Mouse (Mus musculus) gastrocnemius, adult 18-20 months (tissue): ENCODE results near the gene Fars2. TPM values are rescaled to one million over a fixed set of nuclear protein-coding genes. Genes with fewer than 3 reads are reported as not detected.
"Not testable (repeated sequence)": the region's sequence is repeated elsewhere in the genome, so short reads cannot be mapped to it uniquely, and the experiment has no call there.

Experiments used
- DNase-seq: peaks from one replicate; pipeline ENCODE4 v3.0.0; 2021; ENCODE audit warnings: low spot score
- total RNA-seq, 2 experiments: library from RNA; stranded (reverse); gene quantifications; 2 replicates each; pipeline ENCODE4 v1.2.3; 2021

Gene Fars2
- total RNA-seq, 2 experiments from 2014 or later: 34.7 to 36.1 TPM

DNA sequence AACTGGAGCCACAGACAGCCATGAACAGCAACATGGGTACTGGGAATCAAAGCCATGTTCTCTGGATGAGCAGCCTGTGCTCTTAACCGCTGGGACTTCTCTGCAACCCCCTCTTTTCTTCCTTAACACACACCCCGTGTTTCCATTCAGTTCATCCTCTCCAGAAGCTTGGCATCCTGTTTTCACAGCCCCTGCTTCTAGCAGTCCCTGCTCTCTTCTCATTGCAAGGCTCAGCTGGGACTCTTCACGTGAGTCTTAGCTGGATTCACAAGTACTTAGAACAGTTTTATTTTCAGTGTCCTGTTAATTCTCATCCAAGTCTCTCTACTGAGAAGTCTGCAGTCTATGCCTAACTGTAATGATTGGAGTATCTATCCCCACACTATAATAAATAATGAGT lies 334.2 kb downstream of the Fars2 start:
- no peak for DNase-seq

DNA sequence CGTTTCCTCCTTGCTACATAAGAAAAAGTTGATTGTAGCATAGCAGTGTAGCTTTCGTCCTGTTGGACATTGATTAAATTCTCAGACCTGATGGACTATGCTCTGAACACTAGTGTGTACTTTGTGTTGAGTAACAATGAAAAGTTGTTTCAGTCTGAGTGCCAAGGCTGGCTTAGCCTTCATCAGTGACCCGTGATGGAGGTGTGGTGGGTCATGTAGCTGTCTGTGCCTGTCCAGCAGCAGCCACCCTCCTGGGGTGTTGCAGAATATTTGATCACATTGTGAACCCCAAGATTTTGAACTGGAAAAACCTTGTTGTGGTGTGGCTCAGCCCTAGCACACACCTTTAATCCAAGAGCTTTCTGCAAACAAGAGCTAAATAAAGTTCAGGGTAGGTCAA lies 343.3 kb downstream of the Fars2 start:
- no peak for DNase-seq

DNA sequence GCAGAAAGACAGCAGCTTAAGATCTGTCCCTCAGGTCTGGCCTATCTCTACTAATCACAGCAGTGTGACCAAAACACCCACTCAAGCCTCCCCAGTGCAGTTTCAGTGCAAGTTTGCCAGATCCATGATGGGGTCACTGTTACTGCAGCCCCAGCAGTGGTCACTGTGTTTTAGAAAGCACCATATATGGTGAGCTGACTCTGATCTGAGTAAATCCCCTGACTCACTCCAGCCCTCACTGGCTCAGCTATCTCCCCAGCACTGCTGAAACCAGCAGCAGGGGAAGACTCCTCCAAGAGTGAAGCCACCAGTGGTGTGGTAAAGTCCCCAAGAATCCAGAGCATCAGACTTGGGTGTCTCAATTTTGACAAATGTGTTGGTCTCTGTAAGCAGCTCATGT lies 346.5 kb downstream of the Fars2 start:
- no peak for DNase-seq

DNA sequence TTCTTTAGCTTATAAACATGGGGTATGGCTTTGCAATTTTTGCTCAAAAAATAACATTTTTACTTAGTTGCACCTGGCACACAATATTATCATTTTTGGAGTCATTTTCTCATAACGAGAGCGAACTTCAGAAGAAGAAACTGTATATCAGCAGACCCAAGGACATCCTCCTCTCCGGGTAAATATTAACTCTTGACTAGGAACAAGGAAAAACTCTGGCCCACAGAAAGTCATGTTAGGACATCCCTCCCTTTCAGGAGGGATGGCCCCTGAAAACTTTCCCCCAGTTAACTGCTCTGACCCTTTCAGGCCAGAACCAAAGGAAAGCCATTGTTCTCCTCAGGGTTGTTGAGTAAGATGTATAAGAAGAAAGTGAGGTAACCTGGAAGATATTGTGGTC lies 348.9 kb downstream of the Fars2 start:
- not testable (repeated sequence) for DNase-seq

DNA sequence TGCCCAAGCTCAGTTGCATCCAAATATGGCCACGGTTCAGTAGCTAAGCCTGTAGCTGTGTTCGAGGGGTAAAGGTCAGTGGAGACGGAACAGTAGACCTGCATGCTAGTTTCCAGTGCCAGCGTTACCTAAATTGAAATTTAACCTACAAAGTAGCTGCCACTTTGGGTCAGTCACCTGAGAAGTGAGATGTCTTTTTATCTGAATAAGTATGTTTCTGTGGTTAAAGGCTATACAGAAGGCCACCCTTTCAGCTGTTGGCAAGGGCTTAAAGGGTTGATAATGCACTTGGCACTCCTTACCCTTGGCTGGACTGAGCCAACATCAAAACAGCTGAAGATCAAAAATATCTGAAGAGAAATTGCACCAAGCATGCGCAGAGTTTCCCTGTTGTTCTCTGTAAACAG lies 349.3 kb downstream of the Fars2 start:
- no peak for DNase-seq

DNA sequence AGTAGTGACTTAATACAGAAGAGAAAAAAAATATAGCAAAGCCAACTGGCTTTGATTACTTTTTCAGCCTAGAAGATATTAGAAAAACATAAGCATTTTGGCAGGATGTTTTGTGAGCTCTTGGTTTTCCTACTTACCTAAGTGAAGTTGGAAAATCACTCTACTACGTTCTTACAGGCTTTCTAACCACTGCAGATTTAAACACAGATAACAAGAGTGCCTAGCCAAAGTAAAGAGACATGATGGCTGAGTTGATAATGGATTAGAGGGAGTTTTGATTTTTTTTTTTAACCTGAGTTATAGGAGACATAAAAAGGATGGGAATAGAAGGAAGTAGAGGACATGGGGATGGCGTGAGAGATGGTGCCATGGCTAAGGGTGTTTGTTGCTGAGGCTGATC lies 350.6 kb downstream of the Fars2 start:
- DNase-seq: no peak

DNA sequence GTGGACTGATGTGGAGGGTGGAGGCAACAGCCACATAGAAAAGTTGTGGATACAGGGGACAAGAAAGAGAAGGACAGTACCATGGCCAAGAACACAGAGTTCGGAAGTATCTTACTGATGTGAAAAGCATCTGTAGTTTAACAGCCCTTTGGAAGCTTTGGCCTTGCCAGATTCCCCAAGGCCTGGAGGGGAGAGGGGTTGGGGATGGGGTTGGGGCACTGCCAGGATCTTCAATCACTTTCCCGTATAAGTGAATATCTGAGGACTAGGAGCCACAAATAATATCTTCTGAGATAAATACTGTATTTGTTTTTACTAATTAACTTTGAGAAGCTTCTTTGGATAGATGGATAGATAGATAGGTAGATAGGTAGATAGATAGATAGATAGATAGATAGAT lies 351.8 kb downstream of the Fars2 start:
- no peak for DNase-seq

DNA sequence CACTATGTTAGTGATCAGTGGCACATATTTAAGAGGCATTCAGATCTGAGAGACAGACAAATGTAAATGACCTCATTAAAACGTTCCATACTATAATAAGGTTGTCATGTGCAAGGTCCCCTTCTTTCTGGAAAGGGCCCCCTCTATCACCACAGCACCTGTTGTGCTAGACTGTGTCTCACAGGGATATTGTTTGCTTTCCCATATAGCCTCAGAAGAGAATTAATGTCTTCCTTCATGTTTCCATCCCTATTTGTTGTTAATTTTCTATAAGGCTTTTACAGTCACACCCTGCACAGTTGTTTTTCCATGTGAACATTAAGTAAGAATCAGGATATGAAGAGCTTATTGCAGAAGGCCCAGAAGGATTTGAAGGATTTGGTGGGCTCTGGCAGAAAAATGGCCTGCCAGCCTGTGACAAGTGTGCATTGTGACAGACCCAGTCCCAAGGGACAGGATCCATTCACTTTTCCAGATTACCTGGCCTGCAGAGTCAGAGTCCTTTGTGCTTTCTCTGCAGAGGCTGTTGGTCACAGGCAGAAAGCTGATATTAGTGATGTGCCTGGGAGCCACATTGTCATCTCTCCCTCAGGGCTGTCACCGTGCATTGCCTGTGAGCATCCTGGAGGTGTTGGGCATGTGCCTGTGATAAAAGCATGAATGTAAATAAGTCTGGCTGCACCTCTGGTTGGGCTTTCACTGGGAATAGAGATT lies 352.4 kb downstream of the Fars2 start:
- no peak for DNase-seq

DNA sequence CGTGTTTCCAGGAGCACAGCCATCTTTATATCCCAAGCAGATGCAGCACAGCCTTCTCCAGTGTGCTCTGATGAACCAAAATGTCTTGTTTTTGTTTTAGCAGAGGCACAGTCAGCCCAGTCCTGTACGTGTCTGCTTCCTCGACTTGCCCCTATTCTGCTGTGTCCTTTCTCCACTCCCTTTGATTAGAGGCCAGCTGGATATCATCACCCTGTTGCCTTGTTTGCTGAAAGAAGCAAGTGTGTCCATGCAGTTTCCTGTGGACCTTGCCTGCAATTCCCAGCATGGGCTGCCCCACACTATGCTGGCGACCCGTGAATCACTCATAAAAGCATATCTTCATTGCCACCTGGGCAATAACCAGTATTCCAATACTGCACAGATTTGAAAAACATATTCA lies 360.4 kb downstream of the Fars2 start:
- no peak for DNase-seq

DNA sequence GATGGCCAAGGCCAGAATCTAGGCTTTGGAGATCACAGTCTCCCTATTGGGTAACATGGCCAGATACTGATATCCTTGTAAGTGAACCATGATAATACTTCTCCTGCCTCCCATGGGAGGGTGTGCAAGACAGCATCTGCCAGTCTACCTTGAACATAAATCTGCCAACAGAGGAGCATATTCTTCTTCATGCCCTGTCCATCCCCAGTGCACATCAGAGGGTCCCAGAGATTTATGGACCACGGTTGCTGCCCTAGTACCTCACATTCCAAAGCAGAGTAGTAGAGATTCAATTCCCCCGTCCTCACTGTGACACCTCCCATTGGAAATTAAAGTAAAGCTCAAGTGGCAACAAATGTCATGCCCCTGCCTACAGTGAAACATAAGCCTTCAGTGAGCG lies 361.0 kb downstream of the Fars2 start:
- no peak for DNase-seq

DNA sequence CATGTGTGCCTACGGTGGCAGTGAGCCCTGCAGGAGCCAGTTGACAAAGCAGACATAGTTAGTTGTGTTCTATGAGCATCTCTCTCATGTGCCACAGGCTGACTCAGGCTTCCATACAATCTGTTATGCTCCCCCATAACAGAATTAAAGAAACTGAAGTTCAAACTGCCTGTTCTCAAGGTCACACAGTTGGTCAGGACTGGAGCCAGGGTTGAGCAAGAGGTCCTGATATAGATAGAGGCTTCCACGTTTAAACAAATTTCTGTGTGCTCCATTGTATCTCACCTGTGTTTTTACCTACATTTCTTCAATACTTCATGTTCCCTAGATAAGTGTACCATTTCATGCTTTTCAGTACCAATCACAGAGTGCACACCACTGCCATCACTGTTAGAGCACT lies 362.9 kb downstream of the Fars2 start:
- no peak for DNase-seq

DNA sequence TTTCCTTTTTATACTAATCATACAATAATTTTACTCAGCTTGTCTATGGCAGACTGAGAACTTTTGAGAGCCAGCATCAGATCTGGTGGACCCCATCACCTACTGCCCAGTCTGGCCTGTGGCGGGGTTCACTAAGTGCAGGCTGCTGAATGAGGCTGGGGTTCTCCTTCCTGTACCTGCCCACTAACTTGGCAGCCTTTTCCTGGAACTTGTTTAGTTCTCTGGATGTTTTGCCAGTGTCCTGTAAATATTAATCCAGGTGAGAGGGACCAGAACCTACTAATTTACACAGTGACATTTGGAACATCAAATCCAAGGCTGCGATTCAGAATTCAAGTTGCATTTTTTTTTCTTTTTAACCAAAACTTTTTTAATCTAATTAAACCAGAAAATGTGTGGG lies 367.2 kb downstream of the Fars2 start:
- no peak for DNase-seq

DNA sequence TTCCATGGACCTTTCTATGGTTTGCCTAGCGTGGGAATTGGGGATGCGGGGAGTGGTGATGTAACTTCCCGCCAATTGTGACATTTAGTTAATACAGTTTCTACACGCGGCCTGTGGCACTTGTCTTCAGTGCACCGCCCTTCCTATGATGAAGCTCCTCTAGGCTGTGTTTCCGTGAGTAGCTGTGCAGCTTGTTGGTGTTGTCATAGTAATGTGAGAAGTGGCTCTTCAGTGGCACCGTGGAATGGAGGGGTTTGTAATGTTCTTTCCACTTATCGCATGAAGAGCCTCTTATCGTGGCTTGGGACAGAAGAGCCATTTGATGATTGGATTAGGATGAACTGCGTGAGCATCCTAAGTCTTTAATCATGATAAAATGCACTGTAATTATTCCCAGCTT lies 369.5 kb downstream of the Fars2 start:
- no peak for DNase-seq

DNA sequence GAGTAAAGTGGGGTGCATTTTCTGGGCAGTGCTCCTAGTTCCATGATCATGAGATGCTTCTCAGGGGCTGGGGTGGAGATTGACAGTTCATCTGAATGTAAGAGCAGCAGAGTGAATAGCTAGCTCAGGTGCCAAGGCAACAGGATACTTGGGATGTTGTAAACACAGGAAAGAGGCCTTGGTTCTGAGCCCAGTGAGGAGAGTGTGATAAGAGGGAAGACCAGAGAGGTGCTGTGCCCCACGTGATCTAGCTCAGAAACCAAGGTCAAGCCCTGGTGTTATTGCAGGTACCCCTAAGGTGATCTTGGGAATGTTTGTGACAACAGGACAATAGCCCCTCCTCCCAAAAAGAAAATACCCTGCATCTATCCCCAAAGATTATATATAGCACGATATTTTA lies 372.2 kb downstream of the Fars2 start:
- DNase-seq: no peak

DNA sequence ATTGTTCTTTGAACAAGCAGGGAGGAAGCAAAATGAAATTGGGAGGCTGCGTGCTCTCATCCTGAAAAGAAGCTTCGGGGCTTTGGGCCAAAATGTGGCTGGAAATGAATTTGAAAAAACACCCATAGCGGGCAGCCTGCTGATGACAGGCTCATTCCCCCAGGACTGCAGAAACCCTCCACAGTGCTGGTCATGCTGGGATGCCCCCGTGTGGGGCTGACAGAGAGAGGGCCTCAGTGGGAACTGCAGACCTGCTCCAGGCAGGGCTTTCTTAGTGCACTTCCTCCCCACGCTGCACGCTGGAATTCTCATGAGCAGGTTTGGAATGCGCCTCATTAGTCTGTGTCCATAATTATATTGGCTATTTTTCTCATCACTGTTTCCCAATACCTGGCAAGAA lies 373.4 kb downstream of the Fars2 start:
- DNase-seq: peak; percentile 10

DNA sequence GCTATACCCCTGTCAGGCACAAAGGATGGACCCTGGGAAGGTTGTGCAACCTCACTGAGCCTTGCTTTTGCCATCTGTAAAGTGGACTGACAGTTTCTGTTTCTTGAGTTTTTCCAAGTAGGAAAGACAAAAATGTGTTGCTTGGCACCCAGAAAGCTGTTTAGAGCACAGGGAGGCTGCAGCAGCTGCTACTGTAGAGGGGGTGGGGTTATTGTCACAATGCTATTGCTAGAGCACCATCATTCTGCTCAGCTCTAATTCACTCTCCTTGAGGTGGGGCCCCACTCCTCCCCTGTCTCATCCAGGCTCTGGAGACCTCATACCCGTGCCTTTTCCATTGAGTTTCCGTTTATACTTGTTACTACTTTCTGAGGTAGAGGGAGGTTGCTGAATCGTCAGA lies 375.2 kb downstream of the Fars2 start:
- no peak for DNase-seq

DNA sequence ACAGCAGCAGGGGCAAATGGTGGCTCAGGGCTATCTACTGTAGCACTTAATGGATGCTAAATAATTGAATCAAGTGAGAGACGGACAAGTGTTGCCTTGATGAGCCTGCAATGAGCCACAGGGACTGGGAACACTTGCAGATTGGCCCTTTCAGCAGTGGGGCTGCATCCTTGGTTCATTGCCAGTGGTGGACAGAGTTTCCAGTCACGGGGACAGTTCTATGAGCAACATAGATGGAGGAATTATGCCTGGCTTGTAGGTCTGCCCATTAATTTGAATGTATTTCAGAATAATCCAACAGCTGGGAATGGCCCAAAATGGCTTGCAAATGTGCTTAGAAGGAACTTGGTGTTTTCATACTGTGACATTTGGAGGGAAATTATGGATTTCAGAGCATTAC lies 376.1 kb downstream of the Fars2 start:
- peak; percentile 27 for DNase-seq

DNA sequence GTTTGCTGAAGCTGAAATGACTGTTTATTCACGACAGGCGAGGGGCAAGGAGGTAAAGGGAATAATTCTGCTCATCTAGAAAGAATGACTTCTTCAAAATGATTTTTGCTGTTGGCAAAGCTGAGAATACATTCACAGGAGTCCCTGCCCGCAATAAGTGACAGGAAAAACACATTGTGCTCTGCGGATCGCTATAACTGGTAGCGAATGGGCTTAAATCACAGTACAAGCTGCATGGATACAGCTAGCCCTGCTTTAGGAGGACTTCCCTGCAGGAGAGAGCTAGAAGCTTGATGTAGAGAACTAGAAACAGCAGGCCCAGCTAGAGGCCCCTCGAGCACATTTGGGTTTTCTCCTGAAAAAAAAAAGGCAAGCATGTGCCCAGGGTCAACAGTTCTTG lies 376.6 kb downstream of the Fars2 start:
- no peak for DNase-seq

DNA sequence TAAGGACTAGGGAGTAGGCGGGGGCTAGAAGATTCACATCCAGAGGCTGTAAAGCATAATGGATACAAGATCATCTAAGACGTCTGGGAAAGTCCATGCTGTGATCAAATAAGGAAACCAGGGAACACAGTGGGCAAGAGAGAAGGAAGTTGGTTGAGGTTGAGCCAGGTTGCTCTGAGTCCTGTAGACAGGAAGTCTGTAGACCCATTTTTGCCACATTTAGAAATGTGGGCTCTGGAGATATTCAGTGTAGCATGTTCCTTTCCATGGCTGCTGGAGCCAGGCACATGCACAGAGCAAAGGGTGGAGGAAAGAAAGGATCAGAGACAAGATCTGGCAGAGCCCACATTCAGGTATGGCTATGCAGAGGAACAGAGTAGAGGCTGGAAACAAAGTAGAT lies 378.8 kb downstream of the Fars2 start:
- DNase-seq: no peak

DNA sequence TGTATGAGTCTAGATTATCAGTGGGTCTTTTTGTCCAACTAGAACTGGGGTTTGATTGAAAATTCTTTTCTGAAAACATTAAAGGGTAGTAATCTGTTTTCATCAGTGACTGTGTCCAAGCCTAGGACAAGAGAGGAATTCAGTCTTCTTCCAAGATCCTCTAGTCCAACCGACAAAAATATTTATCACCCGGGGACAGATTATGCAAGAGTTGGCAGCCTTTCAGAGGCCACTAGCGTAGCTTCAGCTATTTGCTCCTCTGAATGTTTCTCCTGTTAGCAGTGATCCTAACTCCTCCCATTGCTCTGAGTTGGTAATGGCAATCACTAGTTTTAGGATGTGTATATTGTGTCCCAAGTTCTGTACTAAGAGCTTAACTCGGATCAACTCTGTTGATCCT lies 380.1 kb downstream of the Fars2 start:
- peak; percentile 86 for DNase-seq

DNA sequence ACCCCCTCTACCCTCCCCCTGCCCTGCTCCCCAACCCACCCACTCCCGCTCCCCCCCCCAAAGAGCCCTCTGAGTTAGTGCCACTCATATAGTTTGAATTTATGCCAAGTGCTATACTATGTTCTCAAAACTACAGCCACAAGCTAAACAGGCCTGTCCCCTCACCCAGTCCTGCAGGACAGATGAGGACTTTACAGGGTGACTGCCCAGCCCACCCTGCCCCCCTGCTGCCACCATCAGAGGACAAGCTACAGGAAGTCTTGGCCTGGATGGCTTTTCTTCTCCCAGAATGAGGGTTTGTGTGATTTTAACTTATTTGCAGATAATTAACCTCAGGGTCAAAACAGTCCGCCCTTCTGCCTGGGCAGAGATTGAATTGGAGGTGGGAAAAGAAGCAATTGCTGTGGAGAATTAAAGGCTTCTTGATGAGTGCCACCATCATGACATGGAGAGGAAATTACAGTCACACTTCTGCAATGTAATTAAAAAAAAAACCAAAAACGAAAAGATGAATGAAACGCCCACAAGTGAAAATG lies 383.2 kb downstream of the Fars2 start:
- no peak for DNase-seq

DNA sequence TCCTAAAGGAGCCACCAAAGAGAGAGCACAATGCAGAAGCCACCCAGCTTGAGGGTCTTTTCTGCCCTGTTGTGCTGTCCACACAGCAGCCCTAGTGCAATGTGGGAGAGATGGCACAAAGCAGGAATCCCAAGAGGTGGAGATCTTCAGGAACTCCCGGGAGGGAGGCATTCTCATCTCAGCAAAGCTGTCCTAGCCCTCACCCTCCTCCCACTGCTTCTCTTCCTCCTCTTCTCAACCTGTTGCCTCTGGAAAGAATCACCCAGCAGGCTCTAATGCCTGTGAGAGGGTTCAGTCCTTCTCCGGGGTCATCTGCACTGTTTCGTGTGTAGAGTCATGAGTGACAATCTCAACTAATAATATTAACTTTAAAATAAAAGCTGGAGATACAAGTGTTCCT lies 386.3 kb downstream of the Fars2 start:
- no peak for DNase-seq

DNA sequence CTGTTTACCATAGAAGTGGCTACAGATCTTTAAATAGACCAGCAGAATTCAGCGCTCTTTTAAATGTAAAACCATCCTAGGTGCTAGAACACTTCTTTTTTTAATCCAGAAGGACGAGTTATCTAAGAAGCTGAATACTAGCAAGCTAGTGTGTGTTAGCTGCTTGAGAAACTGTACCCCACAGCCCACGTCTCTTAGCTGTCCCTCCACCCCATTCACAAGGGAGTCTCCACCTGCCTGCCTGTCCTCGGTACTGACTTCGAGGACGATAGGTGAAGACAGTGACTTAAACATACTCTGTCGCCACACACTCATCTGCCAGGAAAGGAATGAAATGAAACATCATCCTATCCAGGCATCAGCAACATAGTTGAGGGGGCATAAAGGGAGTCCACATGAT lies 386.8 kb downstream of the Fars2 start:
- DNase-seq: no peak

DNA sequence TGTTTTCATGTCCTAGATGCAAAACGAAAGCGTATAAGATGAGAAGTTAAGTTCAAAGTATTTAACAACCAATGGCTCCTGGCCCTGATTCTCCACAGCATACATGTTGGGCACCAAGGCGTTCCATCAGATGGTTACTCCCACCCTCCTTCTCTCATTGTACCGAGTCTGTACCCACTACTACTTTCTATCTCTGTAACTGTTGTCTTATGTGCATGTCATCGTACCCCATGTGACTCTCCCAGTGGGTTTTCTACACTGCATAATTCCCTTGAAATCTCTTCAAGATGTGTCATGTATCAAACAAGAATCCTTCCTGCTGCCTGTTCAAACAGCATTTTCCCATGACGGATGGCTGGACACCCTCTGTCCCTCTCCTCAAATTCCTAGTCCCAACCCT lies 388.5 kb downstream of the Fars2 start:
- DNase-seq: no peak
